Mouse (Mus musculus): Measurements from ENCODE around the gene Slc6a9. TPM values are rescaled to one million over a fixed set of nuclear protein-coding genes. Genes with fewer than 3 reads are reported as not detected.

Gene Slc6a9
- polyA plus RNA-seq, 1 experiment from 2014 or later, result 16.6 TPM

DNA sequence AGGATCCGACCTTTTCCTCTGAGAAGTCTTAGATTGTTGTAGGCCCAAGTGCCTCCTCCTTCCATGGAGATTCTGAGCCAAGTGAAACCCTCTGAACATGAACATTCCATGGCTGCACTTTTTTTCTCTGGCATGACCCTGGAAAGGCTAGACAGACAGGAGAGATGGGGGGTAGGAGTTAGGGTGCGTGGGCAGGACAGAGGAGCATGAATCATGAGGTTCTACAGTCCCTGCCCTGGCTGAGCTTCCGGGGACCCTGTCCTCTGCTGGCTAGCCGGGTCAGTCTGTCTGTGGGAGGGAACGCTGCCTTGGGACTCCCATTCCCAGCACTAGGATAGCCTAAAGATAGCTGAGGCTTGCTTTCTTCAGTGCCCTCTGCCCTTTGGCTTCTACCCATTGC lies 10.2 kb downstream of the Slc6a9 start:
- Histone ChIP-seq H3K4me3 (no peak overlapping the region), H3K27ac (no peak overlapping the region), H3K9ac (no peak overlapping the region), H3K9me3 (no peaks in the 10 kb centered on the region), H3K4me1 (peaks cover 18% of the 10 kb centered on the region), H3K36me3 (no peaks in the 10 kb centered on the region), H3K4me2 (replicated peaks) (no peak overlapping the region), H3K27me3 (replicated peaks) (no peaks in the 10 kb centered on the region)
- WGBS, result 88% methylated on average over 5 of the region's 5 CpGs
- no peak for ATAC-seq (ENCODE audit: low FRiP score, low read depth)

DNA sequence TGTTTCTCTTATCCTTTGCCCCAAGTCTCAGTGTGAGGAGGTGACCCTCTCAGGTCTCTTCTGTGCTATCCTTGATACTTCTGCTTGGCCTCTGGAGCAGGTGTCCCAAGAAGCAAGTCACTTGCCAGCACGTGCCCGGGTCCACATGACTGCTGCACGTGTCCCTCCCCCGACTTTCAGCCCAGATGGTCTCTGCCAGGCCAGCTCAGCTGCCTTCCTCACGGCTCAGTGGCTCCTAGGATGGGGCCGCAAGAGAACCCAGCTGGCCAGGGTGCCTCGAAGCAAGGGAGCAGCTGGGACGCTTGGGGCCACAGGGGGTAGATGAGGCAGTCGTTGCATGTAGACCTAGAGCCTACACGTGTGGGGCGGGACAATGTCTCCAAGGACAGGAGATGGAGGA lies 11.0 kb downstream of the Slc6a9 start:
- H3K27ac ChIP-seq, result no peak overlapping the region
- 67% methylated on average over 11 of the region's 11 CpGs for WGBS
- H3K9ac ChIP-seq, result no peak overlapping the region
- H3K4me1 ChIP-seq, result peaks cover 27% of the 10 kb centered on the region
- no peaks in the 10 kb centered on the region for H3K36me3 ChIP-seq
- no peak for ATAC-seq (ENCODE audit: low FRiP score, low read depth)
- no peaks in the 10 kb centered on the region for H3K9me3 ChIP-seq
- no peak overlapping the region for H3K4me3 ChIP-seq
- H3K27me3 ChIP-seq (replicated peaks), result no peaks in the 10 kb centered on the region
- H3K4me2 ChIP-seq (replicated peaks), result no peak overlapping the region

DNA sequence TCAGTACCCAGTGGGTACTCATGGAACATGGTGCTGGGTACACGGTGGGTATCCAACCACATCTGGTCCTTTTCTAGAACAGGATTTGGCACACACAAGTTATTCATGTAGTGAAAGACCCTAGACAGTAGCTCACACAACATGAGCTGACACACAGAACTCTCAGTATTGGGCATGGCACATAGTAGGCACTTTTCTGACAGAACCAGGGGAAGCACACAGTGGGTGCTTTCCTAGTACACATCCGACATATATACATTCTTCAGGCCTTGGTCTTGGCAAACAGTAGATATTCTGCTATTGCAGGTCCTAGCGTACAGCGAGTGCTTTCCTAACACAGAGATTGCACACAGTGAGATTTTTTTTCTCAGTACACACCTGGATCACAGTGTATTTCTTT lies 12.0 kb downstream of the Slc6a9 start:
- no peaks in the 10 kb centered on the region for H3K27me3 ChIP-seq (replicated peaks)
- H3K9me3 ChIP-seq, result no peaks in the 10 kb centered on the region
- no peak for ATAC-seq (ENCODE audit: low FRiP score, low read depth)
- peaks cover 32% of the 10 kb centered on the region for H3K4me1 ChIP-seq
- no peak overlapping the region for H3K27ac ChIP-seq
- H3K36me3 ChIP-seq, result no peaks in the 10 kb centered on the region
- WGBS, result 97% methylated on average over 4 of the region's 4 CpGs
- H3K9ac ChIP-seq, result no peak overlapping the region
- no peak overlapping the region for H3K4me3 ChIP-seq
- no peak overlapping the region for H3K4me2 ChIP-seq (replicated peaks)

DNA sequence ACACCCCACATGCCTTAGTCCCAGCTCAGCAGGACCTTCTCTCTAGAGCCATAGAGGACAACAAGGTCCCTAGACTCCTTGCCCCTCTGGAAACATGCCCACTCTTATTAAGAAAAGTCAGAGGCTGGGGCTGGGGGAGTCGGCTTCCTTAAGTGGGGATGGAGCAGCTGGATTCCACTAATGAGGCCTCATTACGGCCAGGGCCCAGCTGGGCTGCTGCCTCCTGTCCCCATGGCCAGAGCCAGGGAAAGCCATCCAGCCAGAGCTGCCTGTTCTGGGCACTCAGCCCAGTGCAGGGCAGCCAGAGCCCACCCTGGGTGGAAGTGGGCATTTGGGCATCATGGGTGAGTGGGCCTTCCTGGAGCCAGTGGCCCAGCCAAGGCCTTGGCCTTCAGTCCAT lies 12.7 kb downstream of the Slc6a9 start:
- Histone ChIP-seq H3K27me3 (replicated peaks) (no peaks in the 10 kb centered on the region), H3K9me3 (no peaks in the 10 kb centered on the region), H3K9ac (no peak overlapping the region), H3K4me2 (replicated peaks) (no peak overlapping the region), H3K4me3 (no peak overlapping the region), H3K27ac (no peak overlapping the region), H3K36me3 (no peaks in the 10 kb centered on the region), H3K4me1 (peaks cover 32% of the 10 kb centered on the region)
- WGBS, result 26% methylated on average over 2 of the region's 2 CpGs
- ATAC-seq (ENCODE audit: low FRiP score, low read depth), result no peak

DNA sequence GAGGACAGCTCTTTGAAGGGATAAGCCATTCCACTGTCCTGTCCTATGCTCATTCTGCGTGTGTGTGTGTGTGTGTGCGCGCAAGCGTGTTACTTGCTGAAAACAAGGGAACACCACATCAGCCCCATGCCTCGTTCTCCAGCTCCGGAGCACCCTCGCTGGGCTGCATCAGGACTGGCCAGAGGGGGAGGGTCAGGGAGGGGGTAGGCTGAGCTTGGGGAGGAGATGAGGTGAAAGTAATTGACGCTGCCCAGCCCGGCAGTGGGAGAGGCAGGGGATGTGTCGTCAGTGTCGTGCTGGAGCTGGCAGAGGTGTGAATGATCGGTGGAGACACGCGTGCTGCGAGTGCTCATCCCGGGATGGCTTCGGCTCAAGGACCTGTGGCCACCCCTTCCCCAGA lies 14.8 kb downstream of the Slc6a9 start:
- 47% methylated on average over 17 of the region's 17 CpGs for WGBS
- H3K9ac ChIP-seq, result 0 out of 2 replicates have a peak overlapping the region, but pooled peaks have one; percentile 26
- peak overlapping the region; percentile 33 for H3K4me2 ChIP-seq (replicated peaks)
- no peaks in the 10 kb centered on the region for H3K9me3 ChIP-seq
- ATAC-seq (ENCODE audit: low FRiP score, low read depth), result peak; percentile 17; the same call in 1 of the 2 replicates
- H3K4me1 ChIP-seq, result peaks cover 32% of the 10 kb centered on the region
- no peak overlapping the region for H3K27ac ChIP-seq
- H3K4me3 ChIP-seq, result no peak overlapping the region
- no peaks in the 10 kb centered on the region for H3K27me3 ChIP-seq (replicated peaks)
- no peaks in the 10 kb centered on the region for H3K36me3 ChIP-seq

DNA sequence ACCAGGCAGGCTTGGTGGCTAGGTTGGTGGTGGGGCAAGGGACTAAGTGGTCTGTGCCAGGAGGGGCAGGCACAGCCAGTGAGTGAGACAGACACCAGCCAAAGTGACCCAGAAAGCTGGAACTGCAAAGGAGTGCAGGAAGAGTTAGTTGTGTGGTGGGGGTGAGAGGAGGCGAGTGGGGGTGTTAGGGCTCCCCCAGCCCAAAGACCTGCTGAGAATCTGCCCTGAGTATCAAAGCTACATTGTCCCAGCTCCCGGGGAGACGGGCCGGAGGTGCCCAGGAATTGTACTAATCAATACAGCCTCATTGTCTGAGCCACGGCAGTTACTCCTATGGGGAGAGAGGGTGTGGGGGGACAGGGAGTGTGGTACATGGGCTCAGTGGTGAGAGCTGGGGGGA lies 15.2 kb downstream of the Slc6a9 start:
- H3K4me3 ChIP-seq, result no peak overlapping the region
- H3K27me3 ChIP-seq (replicated peaks), result no peaks in the 10 kb centered on the region
- H3K4me2 ChIP-seq (replicated peaks), result peak overlapping the region; percentile 33
- H3K36me3 ChIP-seq, result no peaks in the 10 kb centered on the region
- H3K9me3 ChIP-seq, result no peaks in the 10 kb centered on the region
- 15% methylated on average over 5 of the region's 5 CpGs for WGBS
- no peak overlapping the region for H3K27ac ChIP-seq
- H3K9ac ChIP-seq, result peak overlapping the region; percentile 26; the same call in 1 of the 2 replicates
- ATAC-seq (ENCODE audit: low FRiP score, low read depth), result peak; percentile 51; the same call in 1 of the 2 replicates
- peaks cover 32% of the 10 kb centered on the region for H3K4me1 ChIP-seq

DNA sequence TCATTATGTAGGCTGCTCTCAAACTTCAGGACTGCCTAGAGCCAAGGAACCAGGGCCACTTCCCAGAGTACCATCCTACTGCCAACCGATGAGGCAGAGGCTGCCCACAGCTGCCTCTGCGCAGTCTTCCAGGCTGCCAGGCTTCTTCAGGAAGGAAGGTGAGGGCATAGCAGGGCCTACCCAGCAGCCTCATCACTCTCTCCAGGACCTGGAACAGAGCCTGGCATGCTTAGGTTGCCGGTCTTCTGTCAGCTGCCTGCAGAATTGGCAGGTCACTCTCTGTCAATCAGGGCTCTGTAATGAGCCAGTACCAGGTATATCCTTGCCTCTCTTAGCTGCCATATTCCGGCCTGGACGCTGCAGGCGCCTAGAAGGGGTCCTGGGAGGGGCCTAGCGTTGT lies 15.9 kb downstream of the Slc6a9 start:
- Histone ChIP-seq H3K27me3 (replicated peaks) (no peaks in the 10 kb centered on the region), H3K27ac (no peak overlapping the region), H3K9ac (no peak overlapping the region), H3K9me3 (no peaks in the 10 kb centered on the region), H3K4me3 (no peak overlapping the region), H3K4me2 (replicated peaks) (peak overlapping the region; percentile 33; the same call in 1 of the 2 replicates), H3K4me1 (peaks cover 33% of the 10 kb centered on the region), H3K36me3 (no peaks in the 10 kb centered on the region)
- WGBS, result 81% methylated on average over 7 of the region's 7 CpGs
- ATAC-seq (ENCODE audit: low FRiP score, low read depth), result no peak

DNA sequence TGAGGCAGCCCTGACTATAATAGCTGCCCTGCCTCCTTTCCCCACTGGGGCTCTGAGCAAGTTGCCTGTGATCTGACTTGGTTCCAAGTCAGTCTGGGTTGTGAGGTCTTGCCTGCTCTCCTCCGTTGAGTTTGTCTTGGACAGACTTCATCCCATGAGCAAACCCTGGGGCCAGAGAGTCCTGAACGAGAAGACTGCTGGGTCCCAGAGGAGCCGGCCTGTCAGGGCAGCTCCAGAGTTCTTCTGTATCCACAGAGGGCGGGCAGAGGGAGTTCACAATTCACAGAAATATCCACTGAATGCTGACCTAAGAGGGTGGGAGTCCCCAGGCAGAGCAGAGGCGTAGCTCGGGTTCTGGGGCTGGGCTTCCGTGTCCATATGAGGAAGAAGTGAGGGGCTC lies 16.6 kb downstream of the Slc6a9 start:
- no peak for ATAC-seq (ENCODE audit: low FRiP score, low read depth)
- no peak overlapping the region for H3K4me2 ChIP-seq (replicated peaks)
- H3K9me3 ChIP-seq, result no peaks in the 10 kb centered on the region
- peaks cover 36% of the 10 kb centered on the region for H3K4me1 ChIP-seq
- no peaks in the 10 kb centered on the region for H3K36me3 ChIP-seq
- 86% methylated on average over 7 of the region's 7 CpGs for WGBS
- H3K9ac ChIP-seq, result no peak overlapping the region
- H3K4me3 ChIP-seq, result no peak overlapping the region
- no peak overlapping the region for H3K27ac ChIP-seq
- no peaks in the 10 kb centered on the region for H3K27me3 ChIP-seq (replicated peaks)

DNA sequence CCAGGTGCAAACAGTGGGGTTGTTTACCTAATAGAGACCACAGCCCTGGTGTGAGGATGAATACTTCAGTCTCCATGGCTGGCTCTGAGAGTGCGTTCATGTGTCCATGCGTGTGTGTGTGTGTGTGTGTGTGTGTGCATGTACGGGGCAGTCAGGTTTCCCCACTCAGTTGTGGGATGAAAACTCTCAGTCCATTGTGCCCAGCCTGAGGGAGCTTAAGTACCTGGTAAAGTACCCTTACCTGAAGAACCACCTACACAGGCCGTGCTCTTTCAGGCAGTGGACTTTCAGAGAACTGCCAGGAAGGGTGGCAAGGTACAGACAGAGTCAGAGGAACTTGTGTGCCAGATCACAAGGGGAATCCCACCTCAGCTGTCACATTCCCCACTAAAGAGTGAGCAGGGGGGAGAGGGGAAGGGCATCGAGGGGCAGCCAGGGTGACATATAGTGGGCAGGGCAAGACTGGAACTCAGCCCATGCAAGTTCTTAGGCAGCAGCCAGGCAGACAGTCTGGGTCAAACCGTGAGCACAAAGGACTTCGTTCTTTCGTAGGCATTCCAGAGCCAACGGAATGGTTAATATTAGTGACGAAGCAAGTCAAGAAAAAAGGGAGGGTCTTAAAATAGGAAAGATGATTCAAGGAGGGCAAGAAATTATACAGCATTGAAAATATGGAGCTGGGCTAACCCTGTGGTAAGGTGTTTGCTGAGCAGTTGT lies 18.0 kb downstream of the Slc6a9 start:
- H3K36me3 ChIP-seq, result no peaks in the 10 kb centered on the region
- WGBS, result 84% methylated on average over 10 of the region's 10 CpGs
- no peaks in the 10 kb centered on the region for H3K9me3 ChIP-seq
- ATAC-seq (ENCODE audit: low FRiP score, low read depth), result no peak
- H3K4me2 ChIP-seq (replicated peaks), result no peak overlapping the region
- H3K27me3 ChIP-seq (replicated peaks), result no peaks in the 10 kb centered on the region
- H3K4me3 ChIP-seq, result no peak overlapping the region
- no peak overlapping the region for H3K27ac ChIP-seq
- no peak overlapping the region for H3K9ac ChIP-seq
- H3K4me1 ChIP-seq, result peaks cover 32% of the 10 kb centered on the region

DNA sequence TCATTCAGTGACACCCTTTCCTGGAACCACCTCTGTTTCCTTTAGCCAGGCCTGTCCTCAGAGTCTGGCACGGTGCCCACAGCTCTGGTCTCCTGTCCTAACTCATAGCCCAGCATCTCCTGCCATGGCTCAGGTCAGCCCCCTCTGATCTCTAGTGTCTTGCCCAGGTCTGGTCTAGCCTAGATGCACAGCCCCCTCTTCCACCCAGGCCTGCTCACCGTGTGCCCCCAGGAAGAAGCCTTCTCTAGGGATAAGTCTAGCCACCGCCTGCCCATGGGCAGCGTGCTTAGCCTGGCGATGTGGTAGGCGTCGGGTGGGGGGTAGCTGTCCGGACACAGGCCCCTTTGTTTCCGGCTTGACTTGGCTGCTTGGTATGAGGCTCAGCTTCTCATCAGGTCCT lies 20.8 kb downstream of the Slc6a9 start:
- Histone ChIP-seq H3K36me3 (no peaks in the 10 kb centered on the region), H3K9ac (no peak overlapping the region), H3K27me3 (replicated peaks) (no peaks in the 10 kb centered on the region), H3K9me3 (no peaks in the 10 kb centered on the region), H3K27ac (no peak overlapping the region), H3K4me2 (replicated peaks) (no peak overlapping the region), H3K4me3 (no peak overlapping the region), H3K4me1 (peaks cover 18% of the 10 kb centered on the region)
- WGBS, result 76% methylated on average over 9 of the region's 9 CpGs
- 0 out of 2 replicates have a peak, but pooled peaks have one; percentile 33 for ATAC-seq (ENCODE audit: low FRiP score, low read depth)

DNA sequence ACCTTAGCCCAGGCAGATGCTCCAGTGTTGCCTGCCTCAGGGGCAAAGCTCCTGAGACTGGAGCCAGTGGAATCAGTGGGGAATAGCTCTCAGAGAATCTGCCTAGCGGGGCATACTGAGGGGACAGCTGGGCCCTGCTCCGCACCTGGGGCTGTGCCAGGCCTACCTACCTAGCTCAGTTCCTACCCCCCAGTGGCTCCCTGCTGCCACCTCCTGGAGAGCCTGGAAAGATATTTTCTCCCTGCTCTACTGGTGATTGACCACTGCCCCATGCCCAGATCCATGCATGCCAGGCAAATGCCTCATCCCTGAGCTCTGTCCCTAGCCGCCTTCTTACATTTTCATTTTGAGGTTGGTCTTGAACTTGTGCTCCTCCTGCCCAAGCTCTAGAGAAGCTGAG lies 24.5 kb downstream of the Slc6a9 start:
- 72% methylated on average over 3 of the region's 3 CpGs for WGBS
- H3K4me1 ChIP-seq, result peaks cover 19% of the 10 kb centered on the region
- H3K9me3 ChIP-seq, result no peaks in the 10 kb centered on the region
- H3K27ac ChIP-seq, result no peak overlapping the region
- no peak overlapping the region for H3K4me2 ChIP-seq (replicated peaks)
- H3K27me3 ChIP-seq (replicated peaks), result no peaks in the 10 kb centered on the region
- no peak overlapping the region for H3K9ac ChIP-seq
- no peak overlapping the region for H3K4me3 ChIP-seq
- H3K36me3 ChIP-seq, result no peaks in the 10 kb centered on the region
- ATAC-seq (ENCODE audit: low FRiP score, low read depth), result peak; percentile 44; the same call in 1 of the 2 replicates

DNA sequence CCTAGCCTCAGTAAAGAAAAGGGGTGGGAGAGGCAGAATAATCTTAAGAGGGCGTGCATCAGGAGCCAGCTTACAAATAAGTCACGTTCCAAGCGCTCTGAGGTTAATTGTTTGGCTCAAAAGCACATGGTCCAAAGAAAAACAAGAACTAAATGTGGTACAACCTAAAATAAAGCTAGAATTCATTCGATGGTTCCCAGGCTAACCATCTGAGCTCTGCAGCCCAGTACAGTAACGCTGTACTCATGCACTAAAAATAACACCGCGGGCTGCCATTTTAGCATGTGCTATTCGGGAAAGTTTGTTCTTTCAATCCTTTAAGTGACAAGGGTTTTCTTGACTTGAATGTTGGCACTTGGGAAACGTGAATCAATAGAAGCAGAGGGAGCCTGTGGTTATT lies 26.3 kb downstream of the Slc6a9 start:
- Histone ChIP-seq H3K4me1 (peaks cover 13% of the 10 kb centered on the region), H3K36me3 (no peaks in the 10 kb centered on the region), H3K9me3 (no peaks in the 10 kb centered on the region), H3K9ac (no peak overlapping the region), H3K27me3 (replicated peaks) (no peaks in the 10 kb centered on the region), H3K4me3 (no peak overlapping the region), H3K4me2 (replicated peaks) (no peak overlapping the region), H3K27ac (no peak overlapping the region)
- ATAC-seq (ENCODE audit: low FRiP score, low read depth), result no peak
- WGBS, result 88% methylated on average over 9 of the region's 9 CpGs

DNA sequence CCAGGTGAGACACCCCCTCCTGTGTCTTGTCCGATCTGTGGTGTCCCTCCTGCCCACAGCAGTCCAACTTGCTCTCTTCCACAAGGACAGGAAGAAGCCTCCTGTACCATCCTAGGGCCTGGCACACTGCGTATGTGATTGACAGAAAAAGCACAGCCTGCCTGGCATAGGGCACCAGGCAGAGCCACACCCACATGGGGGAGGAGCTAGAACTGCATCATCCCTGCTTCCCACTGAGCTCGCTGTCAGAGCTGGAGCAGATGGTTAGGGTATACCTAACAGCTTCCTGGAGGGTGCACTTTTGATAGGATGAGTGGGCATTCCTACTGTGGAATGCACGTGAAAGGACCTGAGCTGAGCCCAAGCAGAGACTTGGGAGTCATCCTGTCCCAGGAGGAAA lies 28.5 kb downstream of the Slc6a9 start:
- Histone ChIP-seq H3K4me3 (no peak overlapping the region), H3K4me1 (0 out of 2 replicates have a peak, but pooled peaks cover 8% of the 10 kb centered on the region), H3K9ac (no peak overlapping the region), H3K36me3 (no peaks in the 10 kb centered on the region), H3K27ac (no peak overlapping the region), H3K9me3 (no peaks in the 10 kb centered on the region), H3K4me2 (replicated peaks) (no peak overlapping the region), H3K27me3 (replicated peaks) (peaks cover 5% of the 10 kb centered on the region; the same call in 1 of the 2 replicates)
- peak; percentile 52 for ATAC-seq (ENCODE audit: low FRiP score, low read depth)
- WGBS, result 21% methylated on average over 4 of the region's 4 CpGs

Measured in neural tube, embryonic 12.5 days (tissue).